Mouse (Mus musculus) heart, adult 2 months (tissue): ENCODE measurements around the gene Col25a1.

Experiments used
- CTCF ChIP-seq: fragments of 200-600 bp; IDR thresholded peaks from 2 replicates; pipeline ENCODE4 v1.8.1; 2022; ENCODE audit warnings: antibody characterized with exemption, mild to moderate bottlenecking, moderate library complexity
- EP300 ChIP-seq: fragments of 200-500 bp; IDR thresholded peaks from 2 replicates; pipeline ENCODE4 v1.6.1; 2011; ENCODE audit warnings: low read depth, low read length, control low read depth; ENCODE audit not compliant: insufficient read depth

DNA sequence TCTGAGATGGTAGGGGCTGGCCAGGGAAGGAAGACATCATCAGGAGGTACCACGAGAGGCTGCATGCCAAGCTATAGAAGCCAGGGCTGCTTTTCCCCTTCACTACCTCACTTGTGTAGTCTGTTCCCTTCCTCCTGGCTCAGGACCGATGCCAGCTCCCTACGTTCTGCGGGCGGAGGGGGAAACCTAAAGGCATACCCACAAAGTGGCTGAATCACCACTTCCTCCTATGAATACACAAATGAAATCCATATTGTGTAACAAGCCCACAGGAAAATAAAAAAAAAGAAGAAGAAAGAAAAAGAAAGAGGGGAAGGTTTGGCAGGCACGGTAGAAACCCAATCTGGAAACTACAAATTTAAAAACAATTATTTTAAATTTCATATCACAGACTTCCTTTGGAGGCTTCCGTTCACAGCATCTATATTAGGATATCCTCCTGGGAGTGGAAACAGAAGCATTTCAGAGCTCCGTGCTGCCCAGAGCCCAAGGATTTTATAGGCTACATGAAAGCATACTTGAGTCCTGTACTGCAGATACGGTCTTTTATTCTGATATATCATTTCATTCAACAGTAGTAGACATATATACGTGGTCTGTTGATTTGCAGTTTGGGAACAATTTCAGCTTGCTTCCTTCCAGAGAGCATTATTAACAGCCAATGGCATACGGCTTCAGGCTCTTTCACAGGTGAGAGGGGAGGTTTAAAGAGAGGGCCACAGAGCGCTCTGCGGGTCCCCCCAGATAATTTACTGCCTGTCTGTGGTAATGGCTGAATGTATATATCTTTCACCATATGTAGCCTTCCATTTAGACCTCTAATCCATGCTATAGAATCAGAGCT lies 269.6 kb downstream of the Col25a1 start:
- TF ChIP-seq CTCF (no peak), EP300 (no peak)
